Mouse (Mus musculus): ENCODE results near the gene Tnfrsf9. TPM values are rescaled to one million over a fixed set of nuclear protein-coding genes. Genes with fewer than 3 reads are reported as not detected.

Tnfrsf9 gene
- total RNA-seq (2015) (0.11 and 2.2 TPM in 2 replicates), total RNA-seq (2017) (0.26 and 0.81 TPM in 2 replicates)

- peak; percentile 80 for ATAC-seq (ENCODE audit: poor library complexity, severe bottlenecking)
These were observed at the start of gene Tnfrsf9, which contains the start of gene Park7 for GRCm38 (mm10) chr4:150914290-150914733. Tnfrsf9 (plus strand) TSS chr4:150914562. Park7 (minus strand) TSS chr4:150914437.

- no peak for ATAC-seq (ENCODE audit: poor library complexity, severe bottlenecking)
These were observed 49.0 kb upstream of the Tnfrsf9 start for GRCm38 (mm10) chr4:150865371-150865770.

- ATAC-seq (ENCODE audit: poor library complexity, severe bottlenecking), result no peak
These were observed 48.3 kb upstream of the Tnfrsf9 start for GRCm38 (mm10) chr4:150866069-150866468.

GRCm38 (mm10) chr4:150866494-150866893 is 47.9 kb upstream of the Tnfrsf9 start:
- ATAC-seq (ENCODE audit: poor library complexity, severe bottlenecking), result no peak

- ATAC-seq (ENCODE audit: poor library complexity, severe bottlenecking), result no peak
These were observed 46.2 kb upstream of the Tnfrsf9 start for GRCm38 (mm10) chr4:150868161-150868560.

- ATAC-seq (ENCODE audit: poor library complexity, severe bottlenecking), result no peak
These were observed 45.5 kb upstream of the Tnfrsf9 start for GRCm38 (mm10) chr4:150868859-150869258.

GRCm38 (mm10) chr4:150869276-150870197 is 44.8 kb upstream of the Tnfrsf9 start:
- no peak for ATAC-seq (ENCODE audit: poor library complexity, severe bottlenecking)

- no peak for ATAC-seq (ENCODE audit: poor library complexity, severe bottlenecking)
These were observed 43.4 kb upstream of the Tnfrsf9 start for GRCm38 (mm10) chr4:150870963-150871391.

GRCm38 (mm10) chr4:150871392-150872138 is 42.8 kb upstream of the Tnfrsf9 start:
- ATAC-seq (ENCODE audit: poor library complexity, severe bottlenecking), result no peak

GRCm38 (mm10) chr4:150872139-150872651 is 42.2 kb upstream of the Tnfrsf9 start:
- no peak for ATAC-seq (ENCODE audit: poor library complexity, severe bottlenecking)

- no peak for ATAC-seq (ENCODE audit: poor library complexity, severe bottlenecking)
These were observed 41.7 kb upstream of the Tnfrsf9 start for GRCm38 (mm10) chr4:150872681-150873080.

- ATAC-seq (ENCODE audit: poor library complexity, severe bottlenecking), result peak; percentile 51
These were observed 39.9 kb upstream of the Tnfrsf9 start for GRCm38 (mm10) chr4:150874416-150874815.

GRCm38 (mm10) chr4:150875393-150875792 is 39.0 kb upstream of the Tnfrsf9 start:
- ATAC-seq (ENCODE audit: poor library complexity, severe bottlenecking), result no peak

GRCm38 (mm10) chr4:150879631-150880030 is 34.7 kb upstream of the Tnfrsf9 start:
- no peak for ATAC-seq (ENCODE audit: poor library complexity, severe bottlenecking)

GRCm38 (mm10) chr4:150880364-150880763 is 34.0 kb upstream of the Tnfrsf9 start:
- ATAC-seq (ENCODE audit: poor library complexity, severe bottlenecking), result no peak

- ATAC-seq (ENCODE audit: poor library complexity, severe bottlenecking), result no peak
These were observed 31.7 kb upstream of the Tnfrsf9 start for GRCm38 (mm10) chr4:150882632-150883031.

- ATAC-seq (ENCODE audit: poor library complexity, severe bottlenecking), result no peak
These were observed 26.5 kb upstream of the Tnfrsf9 start for GRCm38 (mm10) chr4:150887903-150888302.

GRCm38 (mm10) chr4:150888492-150888891 is 25.9 kb upstream of the Tnfrsf9 start:
- no peak for ATAC-seq (ENCODE audit: poor library complexity, severe bottlenecking)

- ATAC-seq (ENCODE audit: poor library complexity, severe bottlenecking), result no peak
These were observed 24.9 kb upstream of the Tnfrsf9 start for GRCm38 (mm10) chr4:150889273-150889954.

GRCm38 (mm10) chr4:150889955-150890315 is 24.4 kb upstream of the Tnfrsf9 start:
- no peak for ATAC-seq (ENCODE audit: poor library complexity, severe bottlenecking)

- ATAC-seq (ENCODE audit: poor library complexity, severe bottlenecking), result peak; percentile 60
These were observed 23.1 kb upstream of the Tnfrsf9 start for GRCm38 (mm10) chr4:150891308-150891707.
